In genomic region chr6:122290253-122290652, GRCm38 (mm10) we compare ENCODE assay signal across 32 mouse cellular contexts. TPM values are rescaled to one million over a fixed set of nuclear protein-coding genes. Genes with fewer than 3 reads are reported as not detected.
DNase-seq lines count a peak whose midpoint lies in the region; ATAC-seq and TF ChIP-seq lines count a peak whose summit lies in the region.
"Had no signal": no experiment of that assay in that cellular context is flagged by ENCODE, and none has a peak within 500 bp of the region (broad histone marks: within the 10 kb centered on the region; RNA-seq: fewer than 3 reads in every experiment).

No protein-coding gene starts in this region.

- TF ChIP-seq POLR2A in lung, adult 2 months (IDR thresholded peaks at IDR 0.05; ENCODE audit: borderline replicate concordance, extremely low read depth, low read depth, low read length) = no peak

- peaks cover 4% of the 10 kb centered on the region; the same call in 1 of the 2 replicates for H3K4me1 ChIP-seq in kidney, postnatal 0 days (replicated peaks; ENCODE audit: insufficient read depth, low read length)
- H3K4me1 ChIP-seq in limb, embryonic 10.5 days = peaks cover 29% of the 10 kb centered on the region
- H3K4me1 ChIP-seq in limb, embryonic 15.5 days = peaks cover 3% of the 10 kb centered on the region; the same call in 1 of the 2 replicates
- no peaks in the 10 kb centered on the region for H3K4me1 ChIP-seq in lung, adult 2 months (ENCODE audit: control insufficient read depth, insufficient read depth, low read length)
- H3K4me1 ChIP-seq: embryonic facial prominence, embryonic 15.5 days; heart, embryonic 15.5 days; hindbrain, embryonic 13.5 days; lung, embryonic 15.5 days had no signal

- H3K27me3 ChIP-seq in kidney, postnatal 0 days (ENCODE audit: insufficient read depth, low read length) = no peaks in the 10 kb centered on the region
- H3K27me3 ChIP-seq in limb, embryonic 10.5 days (ENCODE audit: low read depth, poor library complexity, severe bottlenecking) = no peaks in the 10 kb centered on the region
- no peaks in the 10 kb centered on the region for H3K27me3 ChIP-seq in limb, embryonic 15.5 days
- H3K27me3 ChIP-seq: embryonic facial prominence, embryonic 15.5 days; heart, embryonic 15.5 days; hindbrain, embryonic 13.5 days; lung, embryonic 15.5 days had no signal

- no peaks in the 10 kb centered on the region for H3K36me3 ChIP-seq in kidney, postnatal 0 days (ENCODE audit: insufficient read depth, low read length)
- no peaks in the 10 kb centered on the region for H3K36me3 ChIP-seq in limb, embryonic 10.5 days
- H3K36me3 ChIP-seq in limb, embryonic 15.5 days = no peaks in the 10 kb centered on the region
- H3K36me3 ChIP-seq: embryonic facial prominence, embryonic 15.5 days; heart, embryonic 10.5 days; heart, embryonic 15.5 days; hindbrain, embryonic 13.5 days; lung, embryonic 15.5 days had no signal

- no peak overlapping the region for H3K4me3 ChIP-seq in kidney, postnatal 0 days (replicated peaks; ENCODE audit: low read depth, low read length)
- H3K4me3 ChIP-seq in limb, embryonic 10.5 days = no peak overlapping the region
- no peak overlapping the region for H3K4me3 ChIP-seq in limb, embryonic 15.5 days
- no peak overlapping the region for H3K4me3 ChIP-seq in lung, adult 2 months (replicated peaks; ENCODE audit: extremely low read depth, low read depth, low read length)
- H3K4me3 ChIP-seq: embryonic facial prominence, embryonic 15.5 days; heart, embryonic 10.5 days; heart, embryonic 15.5 days; hindbrain, embryonic 13.5 days; lung, embryonic 15.5 days had no signal

- no peak for TF ChIP-seq CTCF in kidney, postnatal 0 days (IDR thresholded peaks at IDR 0.05; ENCODE audit: low read depth)
- TF ChIP-seq CTCF in lung, adult 2 months (IDR thresholded peaks at IDR 0.05; ENCODE audit: insufficient read depth, low read length) = no peak

- WGBS in kidney, postnatal 0 days = 12% methylated on average over 3 of the region's 3 CpGs
- whole genome bisulfite sequencing in limb, embryonic 10.5 days = 19% methylated on average over 3 of the region's 3 CpGs
- WGBS in limb, embryonic 15.5 days = 5% methylated on average over 3 of the region's 3 CpGs
- WGBS in lung, adult 2 months = 19% methylated on average over 3 of the region's 3 CpGs

- no peak overlapping the region for H3K4me2 ChIP-seq in kidney, postnatal 0 days (ENCODE audit: low read length)
- H3K4me2 ChIP-seq in limb, embryonic 15.5 days = no peak overlapping the region
- H3K4me2 ChIP-seq: embryonic facial prominence, embryonic 15.5 days; heart, embryonic 15.5 days; hindbrain, embryonic 13.5 days; lung, embryonic 15.5 days; midbrain, embryonic 11.5 days had no signal

- H3K9ac ChIP-seq in kidney, postnatal 0 days (ENCODE audit: low read depth, low read length) = no peak overlapping the region
- no peak overlapping the region for H3K9ac ChIP-seq in limb, embryonic 15.5 days
- H3K9ac ChIP-seq: embryonic facial prominence, embryonic 15.5 days; heart, embryonic 15.5 days; hindbrain, embryonic 13.5 days; liver, embryonic 14.5 days; lung, embryonic 15.5 days had no signal

- no peaks in the 10 kb centered on the region for H3K9me3 ChIP-seq in kidney, postnatal 0 days (replicated peaks; ENCODE audit: low read length)
- no peaks in the 10 kb centered on the region for H3K9me3 ChIP-seq in limb, embryonic 10.5 days (replicated peaks)
- no peaks in the 10 kb centered on the region for H3K9me3 ChIP-seq in limb, embryonic 15.5 days
- H3K9me3 ChIP-seq: embryonic facial prominence, embryonic 15.5 days; heart, embryonic 10.5 days; heart, embryonic 15.5 days; hindbrain, embryonic 13.5 days; lung, embryonic 15.5 days had no signal

- DNase-seq in embryo, embryonic 11 days = peak; percentile 42
- DNase-seq in embryo, embryonic 10 days (ENCODE audit: low spot score) = no peak
- DNase-seq in kidney, postnatal 0 days (ENCODE audit: low spot score) = peak; percentile 36
- no peak for DNase-seq in kidney, adult 18-20 months
- DNase-seq in limb, embryonic 10.5 days (ENCODE audit: low spot score) = peak; percentile 68
- DNase-seq in lung, adult 2 months = no peak
- DNase-seq: adrenal gland, postnatal 14 days; cerebellum, adult 11-12 months; cerebellum, postnatal 14 days; gastrocnemius, postnatal 25 days; heart, postnatal 36 days; kidney, adult 2 months; layer of hippocampus, adult 9-11 months; liver; right cerebral cortex, adult 18-20 months; spleen, adult 18-20 months; thymus, postnatal 14 days had no signal

- no peak overlapping the region for H3K27ac ChIP-seq in kidney, postnatal 0 days
- H3K27ac ChIP-seq in limb, embryonic 10.5 days = peak overlapping the region; percentile 79
- peak overlapping the region; percentile 35; the same call in 1 of the 2 replicates for H3K27ac ChIP-seq in limb, embryonic 15.5 days
- H3K27ac ChIP-seq: embryonic facial prominence, embryonic 15.5 days; heart, embryonic 10.5 days; heart, embryonic 15.5 days; hindbrain, embryonic 13.5 days; liver, embryonic 14.5 days; lung, embryonic 15.5 days had no signal

- ATAC-seq in kidney, postnatal 0 days (replicated peaks; ENCODE audit: low FRiP score, low read depth) = no peak
- no peak for ATAC-seq in limb, embryonic 15.5 days (ENCODE audit: insufficient number of reproducible peaks, low FRiP score, low TSS enrichment, low read depth)
- no peak for ATAC-seq in cerebellum, adult (ENCODE audit: insufficient number of reproducible peaks, low FRiP score, low TSS enrichment)
- ATAC-seq: forebrain, embryonic 14.5 days; inflammation-experienced regulatory T-cells, adult 6 months; midbrain, embryonic 16.5 days; Patski had no signal

RNA-seq across cellular contexts. Expression of gene Klrg1, which starts 7.6 kb away (rescaled TPM):
- 0.08 TPM in 1 of 2 replicates, not detected in the other for polyA plus RNA-seq in kidney, postnatal 0 days (2015; fragmentation: Nextera tagmentation; extraction: Ambion mirVana)
- 0.20 TPM in 1 of 2 replicates, not detected in the other for polyA plus RNA-seq in limb, embryonic 10.5 days (2016; fragmentation: Nextera tagmentation; extraction: Ambion mirVana)
- 0.14 and 0.16 TPM in 2 replicates for polyA plus RNA-seq in limb, embryonic 15.5 days (2015; fragmentation: Nextera tagmentation; extraction: Ambion mirVana)
- polyA plus RNA-seq in lung, adult 2 months (2012; rRNA removed) = 0.65 and 0.66 TPM in 2 replicates
- polyA plus RNA-seq: embryonic facial prominence, embryonic 15.5 days; heart, embryonic 10.5 days; heart, embryonic 15.5 days; liver, embryonic 14.5 days; lung, embryonic 15.5 days; neural tube, embryonic 11.5 days; Patski; stomach, embryonic 16.5 days had no signal

RNA-seq across cellular contexts. Expression of gene M6pr, which starts 18.3 kb away (rescaled TPM):
- polyA plus RNA-seq in kidney, postnatal 0 days (2015; fragmentation: Nextera tagmentation; extraction: Ambion mirVana) = 130 and 138 TPM in 2 replicates
- polyA plus RNA-seq in limb, embryonic 10.5 days (2016; fragmentation: Nextera tagmentation; extraction: Ambion mirVana) = 85.7 and 97.8 TPM in 2 replicates
- 92.4 and 93.2 TPM in 2 replicates for polyA plus RNA-seq in limb, embryonic 15.5 days (2015; fragmentation: Nextera tagmentation; extraction: Ambion mirVana)
- 49.8 and 79.0 TPM in 2 replicates for polyA plus RNA-seq in lung, adult 2 months (2012; rRNA removed)

RNA-seq across cellular contexts. Expression of gene Phc1, which starts 50.1 kb away (rescaled TPM):
- polyA plus RNA-seq in kidney, postnatal 0 days (2015; fragmentation: Nextera tagmentation; extraction: Ambion mirVana) = 13.6 and 14.0 TPM in 2 replicates
- 33.6 and 37.4 TPM in 2 replicates for polyA plus RNA-seq in limb, embryonic 10.5 days (2016; fragmentation: Nextera tagmentation; extraction: Ambion mirVana)
- polyA plus RNA-seq in limb, embryonic 15.5 days (2015; fragmentation: Nextera tagmentation; extraction: Ambion mirVana) = 15.7 and 16.8 TPM in 2 replicates
- 37.6 and 45.1 TPM in 2 replicates for polyA plus RNA-seq in lung, adult 2 months (2012; rRNA removed)

Comparison
In these comparisons a context has a peak if more than half of its experiments do, and no peak if none do; other contexts are left out.
1. DNase-seq: peak in embryo, embryonic 11 days (single experiment), kidney, postnatal 0 days (single experiment) and limb, embryonic 10.5 days (single experiment); none in embryo, embryonic 10 days (single experiment), kidney, adult 18-20 months (single experiment) and lung, adult 2 months (single experiment).